Mouse (Mus musculus) adrenal gland, adult 18-20 months (tissue): ENCODE measurements around the gene Dbndd2. TPM values are rescaled to one million over a fixed set of nuclear protein-coding genes. Genes with fewer than 3 reads are reported as not detected.

Source experiments
- DNase-seq, 2 experiments: peaks; one replicate each; pipeline ENCODE4 v3.0.0; 2021 to 2022; ENCODE audit warnings: low spot score in 2 of 2
- total RNA-seq, 2 experiments: library from RNA; stranded (reverse); gene quantifications; 1 replicate in 1 of 2; 2 replicates in 1 of 2; pipeline ENCODE4 v1.2.3; 2021

Gene Dbndd2
- total RNA-seq, 2 experiments from 2014 or later, result 7.6 to 20.9 TPM

DNA sequence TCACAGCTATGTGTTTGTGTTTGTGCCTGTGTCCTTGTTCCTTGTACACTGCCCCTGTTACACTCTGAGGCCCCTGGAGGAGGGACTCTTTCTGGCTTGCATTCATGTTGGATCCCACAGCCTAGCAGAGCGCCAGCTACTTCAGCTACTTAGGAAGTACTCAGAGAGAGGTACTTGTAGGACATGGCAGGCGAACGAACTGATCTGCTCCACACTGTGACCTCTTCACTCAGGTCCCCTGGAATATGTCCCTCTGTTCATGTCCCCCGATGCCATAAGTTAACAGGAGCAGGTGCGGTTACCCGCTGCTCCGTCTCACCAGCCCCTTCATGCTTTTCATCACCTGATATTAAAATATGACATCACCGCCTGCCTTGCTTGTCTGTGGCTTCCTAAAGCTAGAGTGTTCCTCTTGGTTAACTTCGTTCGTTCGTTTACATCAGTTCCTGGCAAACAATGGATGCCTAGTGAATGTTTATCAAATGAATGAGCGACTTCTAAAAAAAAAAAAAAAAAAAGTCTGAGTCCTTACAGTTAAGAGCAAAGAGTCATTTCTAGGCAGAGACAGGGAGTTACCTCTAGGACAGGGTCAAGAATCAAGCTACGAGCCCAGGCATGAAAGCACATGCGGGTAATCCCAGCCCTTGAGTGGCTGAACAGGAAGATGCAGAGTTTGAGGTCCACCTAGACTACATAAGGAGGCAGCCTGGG, 32.7 kb upstream of the Dbndd2 start:
- DNase-seq, result no peak

DNA sequence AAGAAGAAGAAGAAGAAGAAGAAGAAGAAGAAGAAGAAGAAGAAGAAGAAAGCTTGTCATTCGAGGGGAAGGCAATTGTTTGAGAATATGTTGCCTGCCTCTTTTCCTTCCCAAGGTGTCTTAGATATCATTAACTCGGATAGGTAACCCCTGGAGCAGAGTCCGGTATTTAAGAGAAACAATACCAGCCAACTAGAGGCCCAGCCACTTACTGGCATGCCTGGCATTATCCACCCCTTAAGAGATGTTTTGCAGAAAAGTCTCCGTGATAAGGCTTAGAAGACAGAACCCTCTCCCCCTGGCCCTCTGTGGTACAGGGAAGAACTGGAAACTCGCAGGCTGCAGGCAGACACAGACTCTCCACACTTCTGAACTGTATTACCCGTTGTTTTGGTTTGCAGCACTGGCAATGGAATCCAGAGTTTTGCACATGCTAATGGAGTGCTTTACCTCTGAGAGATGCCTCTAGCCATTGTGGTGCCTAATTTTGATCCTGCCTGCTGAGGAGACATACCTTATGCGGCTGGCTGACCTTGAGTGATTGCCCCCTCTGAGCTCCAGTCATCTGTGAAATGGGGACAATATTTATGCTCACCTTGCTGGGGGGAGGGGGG, 31.9 kb upstream of the Dbndd2 start:
- DNase-seq, result no peak

DNA sequence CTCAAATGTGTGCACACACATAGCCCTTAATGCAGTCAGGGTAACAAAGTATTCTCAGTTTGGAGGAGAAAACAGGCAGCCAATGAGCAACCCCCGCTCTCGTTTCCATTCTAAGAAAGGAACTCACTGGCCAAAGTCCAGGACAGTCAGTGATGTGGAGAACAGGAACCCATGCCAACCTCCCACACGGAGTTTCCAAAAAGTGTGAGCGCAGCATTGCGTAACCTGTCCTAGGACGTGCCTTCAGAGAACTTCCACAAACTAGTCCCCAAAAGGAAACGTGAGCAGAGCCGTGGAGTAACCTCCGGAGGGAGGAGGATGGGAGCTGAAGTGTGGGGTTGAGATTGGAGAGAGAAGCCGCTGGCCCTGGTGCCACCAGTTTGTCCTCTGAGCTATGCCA, 31.1 kb upstream of the Dbndd2 start:
- DNase-seq, result peak in 1 of 2 experiments; percentile 70

DNA sequence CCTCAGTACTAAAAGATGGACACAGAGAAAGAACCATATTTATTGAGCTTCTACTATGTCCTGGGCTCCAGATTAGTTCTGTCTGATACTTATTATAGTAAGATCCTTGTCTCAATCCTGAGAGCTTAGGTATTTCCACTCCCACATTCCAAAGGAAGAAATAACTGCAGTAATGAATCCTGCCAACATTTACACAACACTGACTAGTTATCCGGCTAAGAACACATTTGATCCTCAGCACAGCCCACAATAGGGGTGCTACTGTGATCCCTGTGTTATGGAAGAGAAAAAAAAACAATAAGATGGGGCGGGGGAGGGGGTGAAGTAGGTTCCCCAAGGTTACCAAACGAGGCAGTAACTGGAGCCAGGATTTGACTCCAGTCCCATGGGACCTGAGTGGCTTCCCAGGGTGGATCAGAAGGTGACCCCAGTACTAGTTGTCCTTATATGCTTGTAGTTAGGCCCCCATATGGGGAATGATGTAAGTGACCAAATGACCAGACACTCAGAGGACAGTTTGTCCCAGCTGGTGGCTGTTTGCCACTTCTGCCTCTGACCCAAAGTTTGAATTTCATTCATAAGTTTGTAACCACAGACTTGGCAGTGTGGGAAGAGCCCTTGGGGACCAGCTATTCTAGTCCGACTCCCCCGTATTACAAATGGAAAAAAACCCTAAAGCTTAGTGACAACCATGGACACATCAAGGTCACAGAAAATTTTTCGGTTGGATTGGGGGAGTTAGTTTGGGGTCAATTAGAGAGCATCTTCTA, 30.3 kb upstream of the Dbndd2 start:
- DNase-seq, result peak in 1 of 2 experiments; percentile 58

DNA sequence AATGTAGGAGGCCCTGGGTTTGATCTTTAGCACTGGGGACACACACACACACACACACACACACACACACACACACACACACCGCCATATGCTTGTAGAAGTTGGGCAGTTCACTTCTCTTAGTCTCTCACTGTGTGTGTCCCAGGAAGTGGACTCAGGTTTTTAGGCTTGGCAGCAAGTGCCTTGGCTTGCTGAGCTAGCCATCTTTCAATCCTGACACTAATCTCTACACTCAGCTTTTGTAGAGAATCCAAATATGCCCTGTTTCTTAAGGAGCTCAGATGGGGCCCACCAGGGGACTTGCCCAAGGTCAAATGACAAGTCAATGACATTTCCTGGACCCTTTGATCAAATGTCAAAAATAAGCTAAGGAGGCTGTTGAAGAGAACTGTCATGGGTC, 29.5 kb upstream of the Dbndd2 start:
- no peak for DNase-seq

DNA sequence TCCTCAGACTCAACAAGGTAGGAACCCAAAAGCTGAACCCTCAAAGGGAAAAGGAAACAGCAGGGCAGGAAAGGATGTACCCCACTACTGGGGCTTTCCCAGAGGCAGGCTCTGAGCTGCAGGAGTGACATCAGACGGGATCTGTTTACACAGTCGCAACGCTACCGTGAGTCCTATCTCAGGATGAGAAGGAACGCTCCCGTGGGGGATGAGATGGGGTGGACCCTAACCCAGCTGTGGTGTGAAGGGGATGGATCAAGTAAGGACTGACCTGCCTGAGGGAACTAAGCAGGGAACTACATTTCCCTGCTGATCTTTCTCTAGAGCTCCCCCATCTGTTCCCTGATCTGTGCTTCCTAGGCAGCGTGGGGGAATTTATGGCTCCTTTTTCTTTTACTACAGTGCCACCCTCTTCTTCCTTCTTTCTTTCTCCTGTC, 29.0 kb upstream of the Dbndd2 start, which contains the start of gene Sys1:
TSS of gene Sys1 (plus strand) at position 101 of the 437 bp plus-strand sequence.
- DNase-seq, result no peak

DNA sequence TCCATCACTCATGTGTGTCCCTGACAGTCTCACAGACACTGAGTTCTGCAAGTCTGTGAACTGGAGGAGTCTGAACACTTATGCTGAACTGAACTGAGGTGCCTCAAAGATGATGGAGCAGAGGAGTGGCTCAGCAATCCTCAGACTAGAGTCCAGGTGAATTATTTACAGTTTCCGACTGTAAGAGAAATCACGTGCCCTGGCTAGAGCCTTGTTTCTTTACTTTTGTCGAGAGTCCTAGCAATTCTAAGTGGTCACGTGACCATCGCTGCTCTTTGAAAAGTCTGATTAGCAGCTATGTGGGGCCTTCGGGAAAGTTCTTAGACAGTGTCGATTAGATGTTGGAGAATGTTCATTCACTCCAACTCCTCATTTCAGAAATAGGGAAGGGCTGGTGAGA, 28.0 kb upstream of the Dbndd2 start:
- DNase-seq, result no peak

DNA sequence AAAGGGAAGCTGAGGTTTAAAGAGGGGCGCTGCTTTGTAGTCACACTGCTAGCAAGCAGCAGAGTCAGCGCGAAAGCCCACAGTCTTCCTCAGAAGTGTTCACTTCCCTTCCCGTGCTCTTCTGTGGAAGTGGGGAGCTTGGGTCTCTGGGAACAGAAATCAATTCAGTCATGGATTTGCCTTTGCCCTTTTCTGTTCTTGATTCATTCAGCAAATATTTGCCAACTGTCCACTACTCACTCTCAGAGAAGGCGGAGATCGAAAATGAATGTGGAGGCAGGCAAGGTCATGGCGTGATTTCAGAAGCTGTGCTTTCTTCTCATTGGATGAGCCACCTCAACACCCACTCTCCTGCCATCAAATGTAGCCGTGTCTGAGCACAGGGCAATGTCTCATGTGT, 27.4 kb upstream of the Dbndd2 start:
- DNase-seq, result no peak

DNA sequence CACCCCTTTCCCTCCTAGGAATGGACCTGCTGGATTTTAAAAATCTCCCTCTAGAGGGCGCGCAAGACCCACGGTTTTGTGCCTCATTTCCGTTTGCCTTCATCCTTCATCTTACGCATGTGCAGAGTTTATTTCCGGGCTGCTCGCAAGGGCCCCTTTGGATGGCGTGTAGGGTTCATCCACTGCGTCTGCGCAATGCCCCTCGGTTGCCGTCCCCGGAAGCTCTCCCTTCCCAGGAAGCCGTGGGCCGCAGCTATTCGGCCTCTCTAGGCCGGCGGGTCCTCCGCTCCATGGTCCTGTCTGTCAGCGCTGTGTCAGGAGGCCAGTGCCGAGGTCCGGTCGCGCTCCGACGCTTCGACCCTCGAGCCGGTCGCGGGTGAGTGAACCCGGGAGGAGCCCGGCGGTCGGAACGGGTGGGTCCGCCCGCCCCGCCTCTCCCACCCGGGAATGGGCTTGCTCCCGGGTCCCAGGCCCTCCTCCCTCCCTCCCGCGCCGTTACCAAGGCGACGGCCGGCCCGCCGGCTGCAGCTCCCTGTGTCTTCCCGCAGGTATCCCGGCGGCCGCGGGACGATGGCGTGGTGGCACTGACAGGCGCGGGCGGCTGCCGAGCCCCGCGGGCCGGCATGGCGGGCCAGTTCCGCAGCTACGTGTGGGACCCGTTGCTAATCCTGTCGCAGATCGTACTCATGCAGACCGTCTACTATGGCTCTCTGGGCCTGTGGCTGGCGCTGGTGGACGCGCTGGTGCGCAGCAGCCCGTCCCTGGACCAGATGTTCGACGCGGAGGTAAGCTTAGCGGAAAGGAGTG, 25.0 kb upstream of the Dbndd2 start, which contains the start of gene Gm20458:
TSS of gene Gm20458 (plus strand) at position 223 of the 807 bp plus-strand sequence.
- DNase-seq, result peak; percentile 86 to 91

DNA sequence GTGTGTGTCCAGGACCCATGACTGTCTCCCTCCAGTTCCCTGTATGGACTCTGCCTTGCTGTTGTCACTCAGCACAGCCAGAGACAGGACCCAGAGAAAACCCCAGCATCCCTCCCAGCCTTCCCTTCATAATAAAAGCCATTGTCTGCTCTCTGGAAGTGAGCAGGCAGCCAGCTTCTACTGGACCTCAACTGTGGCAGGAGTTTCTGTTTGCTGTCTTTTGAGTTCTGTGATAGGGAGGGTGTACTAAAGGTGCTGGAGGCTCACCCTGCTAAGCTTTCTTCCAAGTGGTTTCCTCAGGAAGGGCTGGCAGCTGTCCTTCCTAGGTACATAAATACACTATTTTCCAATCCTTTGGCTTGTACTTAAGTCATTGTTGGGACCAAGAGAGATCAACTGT, 20.7 kb upstream of the Dbndd2 start:
- DNase-seq, result no peak

DNA sequence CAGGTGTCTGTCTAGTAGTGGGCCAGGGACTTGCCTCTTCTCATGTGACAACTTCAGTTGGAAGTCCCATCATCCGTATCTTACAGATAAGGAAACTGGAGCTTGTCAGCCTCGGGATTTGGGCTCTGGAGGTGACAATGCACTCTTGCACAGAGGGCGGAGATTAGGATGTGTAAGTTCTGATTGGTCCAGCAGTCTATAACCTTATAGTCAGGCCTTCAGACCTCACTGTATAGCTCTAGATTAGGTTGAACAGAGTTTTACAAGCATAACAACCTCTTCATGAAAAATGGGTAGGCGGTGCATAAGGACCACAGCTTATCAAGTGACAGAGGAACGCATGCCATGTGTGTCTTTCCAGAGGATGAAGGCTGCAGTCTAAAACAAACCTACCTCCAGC, 19.1 kb upstream of the Dbndd2 start:
- DNase-seq, result no peak

DNA sequence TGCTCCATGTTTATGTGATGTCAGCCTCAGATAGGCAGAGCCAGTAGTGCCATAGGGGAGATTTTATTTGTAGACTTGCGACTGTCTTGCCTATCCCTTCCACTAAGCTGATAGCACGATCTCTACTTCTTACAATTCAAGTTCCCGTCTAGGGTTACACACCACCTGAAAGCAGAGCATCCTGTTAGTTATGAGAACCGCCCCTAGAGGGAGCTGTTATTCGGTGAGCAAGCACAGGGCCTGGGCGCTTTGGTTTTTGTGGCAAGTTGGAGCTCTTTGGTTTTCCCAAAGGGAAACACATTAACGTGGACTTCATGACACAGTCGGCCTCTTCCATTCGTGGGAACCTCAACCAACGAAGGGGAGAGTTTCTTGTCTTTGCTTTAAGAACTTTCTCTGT, 15.7 kb upstream of the Dbndd2 start:
- DNase-seq, result peak in 1 of 2 experiments; percentile 50

DNA sequence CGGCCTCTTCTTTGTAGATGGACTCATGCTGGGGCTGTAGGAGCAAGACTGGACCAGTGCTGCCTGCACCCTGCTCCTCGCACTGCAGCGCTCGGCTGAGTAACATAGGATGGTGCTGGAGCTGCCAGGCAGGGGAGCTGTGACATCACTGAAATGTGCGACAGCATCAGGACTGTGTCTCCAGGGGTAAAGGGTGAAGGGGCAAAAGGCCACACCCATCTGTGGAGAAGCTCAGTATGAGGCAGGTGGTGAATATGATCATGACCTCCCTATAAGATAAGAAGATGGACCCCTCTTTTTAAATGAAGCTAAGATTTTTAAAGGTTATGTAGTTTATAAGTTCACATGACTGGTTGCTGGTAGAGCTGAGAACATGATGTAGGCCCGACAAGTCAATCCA, 12.3 kb upstream of the Dbndd2 start, which contains the start of gene Trp53tg5:
TSS of gene Trp53tg5 (minus strand) at position 101 of the 400 bp plus-strand sequence.
- no peak for DNase-seq

DNA sequence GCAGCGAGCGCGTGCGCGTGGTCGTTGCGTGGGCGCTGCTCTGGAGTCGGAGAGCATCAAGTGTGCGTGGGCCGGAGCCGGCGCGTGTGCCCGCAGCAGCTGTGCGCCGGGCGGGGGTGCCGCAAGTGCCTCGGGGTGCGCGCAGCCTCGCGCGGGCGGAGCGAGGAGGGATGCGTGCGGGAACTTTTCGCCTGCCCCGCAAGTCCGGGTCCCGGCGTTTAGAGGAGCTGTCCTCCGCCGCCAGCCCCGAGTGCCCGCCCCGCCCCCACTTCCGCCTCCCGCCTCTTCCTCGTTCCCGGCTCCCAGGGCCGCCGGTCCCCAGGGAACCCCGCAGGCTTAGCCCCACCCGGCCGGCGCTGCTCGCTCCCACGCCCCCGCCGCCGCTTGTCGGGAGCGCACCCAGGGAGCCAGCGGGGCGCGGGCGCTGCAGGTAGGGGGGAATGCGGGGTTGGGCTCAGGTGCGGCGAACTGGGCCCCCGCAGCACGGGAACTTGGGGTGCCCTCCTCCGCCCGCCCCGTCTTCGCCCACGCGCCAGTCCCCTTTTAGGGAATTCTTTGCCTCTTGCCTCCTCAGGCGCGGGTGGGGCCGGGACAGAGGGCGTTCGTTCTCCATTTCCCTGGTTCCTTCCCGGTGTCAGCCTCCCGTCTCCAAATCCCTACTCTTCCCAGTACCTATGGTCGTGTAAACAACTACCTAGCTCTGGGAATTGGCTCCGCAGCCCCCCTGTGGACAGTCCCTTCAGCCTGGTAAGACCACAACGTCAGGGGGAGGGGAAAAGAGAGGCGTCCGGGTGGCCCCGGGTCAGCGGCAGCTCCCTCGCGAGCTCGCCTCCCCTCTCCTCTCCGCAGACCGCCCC, 580 bp downstream of the Dbndd2 start:
- peak; percentile 52 to 73 for DNase-seq

DNA sequence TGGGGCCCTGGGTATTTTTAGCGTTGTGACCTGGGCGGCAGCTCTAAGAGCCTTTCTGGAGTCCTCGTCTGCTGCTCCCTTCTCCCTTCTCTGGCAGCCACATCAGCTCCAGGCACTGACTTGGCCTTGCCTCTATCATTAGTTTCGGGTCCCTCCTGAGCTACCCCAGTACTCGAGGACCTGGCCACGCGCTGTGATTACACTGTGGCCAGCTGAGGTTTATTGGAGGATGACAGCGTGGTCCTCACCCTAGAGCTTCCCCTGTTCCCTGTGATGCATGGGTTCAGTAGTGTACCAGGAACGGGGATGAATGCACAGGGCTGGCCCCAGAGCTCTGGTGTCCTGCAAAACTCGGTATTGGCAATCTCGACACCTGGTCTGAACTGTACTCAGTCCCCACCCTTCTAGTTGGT, 1.2 kb downstream of the Dbndd2 start:
- DNase-seq, result no peak

DNA sequence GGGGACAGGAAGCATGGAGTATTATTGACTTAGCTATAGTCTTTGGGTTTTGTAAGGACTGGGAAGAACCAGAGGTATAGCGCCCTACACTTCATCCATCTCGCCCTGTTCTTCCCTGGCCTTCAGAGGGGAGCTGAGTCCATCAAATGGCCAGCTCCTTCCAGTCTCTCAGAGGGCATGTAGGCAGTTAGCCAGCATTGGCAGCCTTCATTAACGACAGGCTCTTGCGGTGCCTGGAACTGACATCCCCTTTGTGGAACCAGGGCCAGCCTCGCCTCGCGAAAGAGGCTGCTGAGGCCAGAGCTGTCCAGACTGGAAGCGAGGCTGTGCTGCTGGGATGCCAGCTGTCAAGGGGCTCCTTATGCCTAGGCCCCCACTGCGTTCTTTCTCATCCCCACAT, 1.9 kb downstream of the Dbndd2 start:
- no peak for DNase-seq

DNA sequence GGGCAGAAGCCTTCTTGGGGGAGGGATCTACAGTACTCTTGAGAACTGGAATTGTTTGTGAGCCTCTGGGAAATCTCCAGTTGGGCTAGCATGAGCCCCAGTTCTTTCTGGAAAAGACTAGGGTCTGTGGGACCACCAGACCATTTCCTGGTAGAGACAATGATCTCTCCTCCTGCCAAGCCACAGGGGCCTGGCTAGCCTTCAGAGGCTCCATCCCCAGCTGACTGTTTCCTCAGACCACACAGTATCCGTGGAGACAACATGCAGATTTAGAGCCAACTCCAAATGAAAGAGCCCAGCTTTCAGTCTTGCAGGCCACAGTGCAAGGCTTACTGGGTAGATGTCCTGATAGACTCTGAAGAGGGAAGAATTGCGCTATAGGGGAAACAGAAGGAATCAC, 8.2 kb downstream of the Dbndd2 start:
- DNase-seq, result no peak

DNA sequence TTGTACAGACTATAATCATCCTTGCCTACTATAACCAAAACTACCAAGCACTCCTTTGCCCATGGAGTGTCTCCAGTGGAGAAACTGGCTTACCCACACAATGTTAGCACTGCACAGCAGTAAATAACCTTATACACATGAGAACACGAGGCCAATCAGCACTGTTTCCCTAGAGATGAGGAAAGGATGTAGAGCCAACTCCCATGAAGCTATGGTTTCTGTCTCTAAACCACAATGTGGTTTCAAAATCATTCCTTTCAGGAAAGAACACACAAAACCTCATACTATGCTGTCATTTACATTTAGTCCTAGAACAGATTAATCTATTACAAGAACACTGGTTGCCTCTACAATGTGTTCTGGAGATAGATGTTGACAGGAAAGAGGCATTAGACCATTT, 10.4 kb downstream of the Dbndd2 start:
- no peak for DNase-seq

DNA sequence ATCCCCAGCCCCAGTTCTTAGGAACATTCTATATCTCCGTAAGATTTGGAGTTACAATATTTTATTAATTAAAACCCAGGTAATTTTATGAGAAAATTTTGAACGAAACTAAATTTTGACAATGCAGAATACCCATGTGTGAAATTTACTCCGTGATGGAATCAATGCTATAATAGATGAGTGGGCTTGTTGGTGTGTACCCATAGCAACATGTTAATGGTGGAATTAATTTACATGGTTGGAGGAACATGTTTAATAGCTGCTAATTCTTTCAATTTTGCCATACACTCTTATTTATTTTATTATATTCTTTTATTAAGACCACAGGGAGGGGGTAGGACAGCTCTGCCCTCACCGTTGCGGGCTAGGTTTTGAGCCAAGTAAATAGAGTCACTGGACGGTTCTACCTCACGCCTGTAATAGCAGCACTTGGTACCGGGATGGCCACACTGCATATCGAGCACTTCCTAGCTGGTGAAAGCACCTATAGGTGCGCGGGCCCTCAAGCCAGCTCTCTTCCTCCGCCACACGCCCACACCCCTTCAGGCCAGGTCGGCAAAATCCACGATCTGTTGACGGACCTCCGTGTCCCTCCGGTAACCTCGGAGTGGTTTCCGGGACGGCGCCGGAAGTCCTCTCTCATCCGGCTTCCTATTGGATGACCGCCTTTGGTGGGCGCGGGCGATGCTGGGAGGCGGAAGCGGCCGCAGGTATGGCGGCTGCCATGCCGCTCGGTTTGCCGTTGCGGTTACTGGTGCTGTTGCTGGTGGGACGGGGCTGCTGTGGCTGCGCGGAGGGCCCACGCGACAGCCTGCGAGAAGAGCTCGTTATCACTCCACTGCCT, 11.2 kb downstream of the Dbndd2 start, which contains the start of gene Pigt:
TSS of gene Pigt (plus strand) at position 674 of the 844 bp plus-strand sequence.
- DNase-seq, result peak; percentile 80 to 82
